Mouse (Mus musculus): ENCODE measurements around the gene Slc13a3. TPM values are rescaled to one million over a fixed set of nuclear protein-coding genes. Genes with fewer than 3 reads are reported as not detected.

Gene Slc13a3
- total RNA-seq, 2 experiments from 2014 or later, result 0.25 to 0.31 TPM

DNA sequence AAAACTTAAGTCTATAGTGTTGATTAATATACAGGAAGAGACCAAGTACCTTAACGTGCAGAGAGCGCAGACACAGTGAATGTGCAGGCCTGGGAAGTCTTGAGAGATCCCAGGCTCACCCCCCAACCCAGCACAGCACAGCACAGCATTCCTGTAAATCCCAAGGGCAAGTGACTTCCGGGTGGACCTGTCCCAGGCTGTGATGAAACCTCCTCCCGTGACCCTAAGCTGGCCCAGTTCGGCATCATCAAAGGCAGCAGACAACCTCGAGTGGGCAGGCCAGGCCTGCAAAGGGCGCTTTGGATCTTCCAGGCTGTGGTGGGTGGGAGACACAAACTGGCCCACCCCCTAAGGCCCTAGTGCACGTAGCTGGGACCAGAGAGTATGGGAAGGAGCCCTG is 9.0 kb upstream of the Slc13a3 start:
- DNase-seq, result no peak

DNA sequence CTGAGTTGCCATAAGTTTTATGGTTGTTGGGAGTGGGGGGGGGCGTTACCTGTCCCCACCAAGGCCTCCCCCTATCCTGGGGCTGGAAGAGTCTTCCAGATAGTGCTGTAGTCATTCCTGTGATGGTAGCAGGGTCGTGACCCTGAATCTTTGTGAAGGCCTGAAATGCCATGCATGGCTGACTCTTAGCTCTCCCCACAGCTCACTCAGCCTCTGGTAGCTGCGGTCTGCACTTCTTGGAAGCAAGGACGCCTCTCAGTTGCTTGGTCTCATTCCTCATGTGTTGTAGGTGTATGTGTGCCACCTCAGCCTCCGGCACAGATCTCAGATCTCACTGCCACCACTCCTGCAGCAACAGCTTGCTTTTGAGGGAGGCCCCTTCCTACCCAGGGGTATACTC is 2.8 kb upstream of the Slc13a3 start:
- DNase-seq, result no peak

GRCm38 (mm10) chr2:165475412-165475811 is 2.4 kb upstream of the Slc13a3 start:
- DNase-seq, result no peak

- DNase-seq, result no peak
Observed at GRCm38 (mm10) chr2:165471943-165472342, 1.1 kb downstream of the Slc13a3 start.

GRCm38 (mm10) chr2:165470167-165470566 is 2.9 kb downstream of the Slc13a3 start:
- DNase-seq, result peak in 1 of 2 experiments; percentile 30

GRCm38 (mm10) chr2:165467824-165468452 is 5.1 kb downstream of the Slc13a3 start:
- peak; percentile 53 to 55 for DNase-seq

DNA sequence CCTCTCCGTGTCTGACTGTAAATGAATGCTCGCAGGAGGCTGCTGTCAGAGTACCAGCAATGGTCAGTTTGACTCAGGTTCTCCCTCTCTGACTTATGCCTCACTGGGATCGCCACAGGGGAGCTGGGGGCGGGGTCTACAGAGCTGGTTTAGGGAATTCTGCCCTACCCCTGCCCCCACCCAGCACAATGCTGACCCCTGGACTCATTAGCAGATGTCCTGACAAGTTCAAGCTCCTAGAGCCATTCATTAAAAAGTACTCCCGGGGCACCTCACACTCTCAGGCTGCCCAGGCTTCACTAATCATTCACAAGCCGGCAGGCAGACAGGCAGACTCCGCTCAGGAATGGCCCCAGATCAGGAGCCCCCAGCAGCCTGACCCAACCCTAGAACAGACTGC is 13.4 kb downstream of the Slc13a3 start:
- no peak for DNase-seq

GRCm38 (mm10) chr2:165458189-165458588 is 14.8 kb downstream of the Slc13a3 start:
- no peak for DNase-seq

DNA sequence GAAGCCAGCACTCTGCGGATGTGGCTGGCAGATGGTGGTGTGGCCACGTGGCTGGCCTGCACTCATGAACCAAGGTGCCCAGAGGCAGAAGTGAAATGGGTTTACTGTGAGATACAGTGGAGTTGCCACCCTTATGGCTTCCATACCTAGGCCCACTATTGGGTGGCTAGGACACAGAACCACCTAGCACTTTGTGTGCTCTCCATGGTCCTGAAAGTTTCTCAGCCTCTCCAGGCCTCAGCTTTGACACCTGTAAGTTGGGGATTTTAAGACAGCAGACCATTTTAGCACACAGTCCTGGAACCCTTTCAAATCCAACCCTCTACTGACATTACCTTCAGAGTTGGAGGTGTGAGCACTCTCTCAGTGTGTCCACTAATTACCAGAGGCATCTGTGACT is 16.3 kb downstream of the Slc13a3 start:
- no peak for DNase-seq

GRCm38 (mm10) chr2:165452730-165453693 is 20.0 kb downstream of the Slc13a3 start:
- peak in 1 of 2 experiments; percentile 28 for DNase-seq

- DNase-seq, result peak; percentile 7 to 12
Observed at GRCm38 (mm10) chr2:165448475-165448874, 24.6 kb downstream of the Slc13a3 start.

DNA sequence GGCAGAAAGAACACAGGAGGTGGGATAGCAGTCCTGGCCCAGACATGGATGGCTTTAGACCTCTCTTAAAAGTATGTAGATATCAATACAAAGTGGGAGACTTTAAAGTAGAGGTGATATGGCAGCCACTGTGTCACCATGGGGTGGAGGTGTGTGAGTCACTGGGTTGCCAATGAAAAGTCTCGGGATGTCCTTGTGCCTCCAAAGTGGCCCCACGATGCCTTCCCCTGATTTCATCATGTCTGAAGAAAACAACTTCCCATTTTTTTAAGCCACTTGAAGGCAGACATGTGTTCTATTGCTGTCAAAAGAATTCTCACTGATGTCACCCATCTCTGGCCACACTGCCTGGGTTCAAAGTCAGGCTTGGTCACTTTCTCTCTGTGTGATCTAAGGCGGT is 28.2 kb downstream of the Slc13a3 start:
- DNase-seq, result no peak

GRCm38 (mm10) chr2:165442981-165443380 is 30.0 kb downstream of the Slc13a3 start:
- DNase-seq, result no peak

DNA sequence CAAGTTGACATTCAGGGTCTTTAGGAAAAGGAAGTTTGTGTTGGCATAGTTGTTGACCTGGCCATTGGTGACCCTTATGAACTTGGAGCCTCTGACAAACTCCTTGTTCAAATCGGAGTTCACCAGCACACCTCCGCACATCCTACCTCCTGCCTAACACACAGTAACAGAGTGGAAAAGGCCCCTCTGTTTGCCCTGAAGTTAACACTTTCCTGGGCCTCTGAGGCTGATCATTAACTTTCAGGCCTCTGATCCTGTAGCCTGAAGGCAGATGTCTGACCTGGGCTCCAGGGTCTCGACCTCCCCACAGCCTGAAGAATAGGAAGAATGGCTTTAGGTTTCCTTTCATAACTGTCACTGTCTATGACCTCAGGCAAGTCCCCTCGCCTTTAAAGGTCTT is 31.4 kb downstream of the Slc13a3 start:
- no peak for DNase-seq

- DNase-seq, result no peak
Observed at GRCm38 (mm10) chr2:165439613-165440012, 33.4 kb downstream of the Slc13a3 start.

GRCm38 (mm10) chr2:165438881-165439280 is 34.1 kb downstream of the Slc13a3 start:
- no peak for DNase-seq

- no peak for DNase-seq
Observed at GRCm38 (mm10) chr2:165428694-165429093, 44.3 kb downstream of the Slc13a3 start.

- DNase-seq, result no peak
Observed at GRCm38 (mm10) chr2:165420195-165420594, 52.8 kb downstream of the Slc13a3 start.

DNA sequence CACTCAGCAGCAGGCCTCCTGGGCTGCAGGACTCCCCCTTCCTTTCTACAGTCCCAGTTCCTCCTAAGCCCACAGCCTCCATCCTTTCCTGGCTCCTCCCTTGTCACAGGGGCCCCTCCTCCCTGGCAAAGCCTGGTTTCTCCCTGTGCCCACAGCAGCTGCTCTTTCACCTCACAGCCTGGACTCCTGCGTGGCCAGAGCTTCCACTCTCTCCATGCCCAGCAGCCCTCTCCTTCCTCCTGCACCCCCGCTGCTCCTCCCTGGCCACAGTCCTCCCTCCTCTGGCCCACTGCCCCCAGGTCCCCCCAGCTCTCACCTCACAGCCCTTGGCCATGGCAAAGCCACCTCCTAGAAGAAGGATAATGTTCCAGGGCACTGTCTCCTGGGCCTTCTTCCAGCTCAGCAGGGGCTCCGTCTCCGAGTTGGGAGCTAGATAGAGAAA is 53.3 kb downstream of the Slc13a3 start:
- DNase-seq, result no peak

DNA sequence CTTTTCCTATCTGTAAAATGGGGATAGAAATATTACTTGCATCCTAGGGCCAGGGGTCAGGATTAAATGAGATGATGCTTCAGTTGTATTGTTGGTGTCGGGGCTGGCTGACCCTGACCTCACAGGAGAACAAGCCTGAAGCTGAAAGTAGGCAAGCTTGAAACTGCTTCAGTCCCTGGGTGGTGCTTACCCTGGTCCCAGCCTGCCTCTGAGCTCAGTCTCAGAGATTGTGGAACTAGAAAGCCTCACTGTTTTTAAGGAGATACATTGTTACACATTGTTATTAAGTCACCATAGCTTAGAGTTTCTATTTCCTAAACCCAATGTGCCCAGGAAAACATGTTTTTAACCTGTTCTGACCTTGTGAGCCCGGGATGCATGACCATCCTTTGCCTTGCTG is 54.5 kb downstream of the Slc13a3 start:
- DNase-seq, result no peak

DNA sequence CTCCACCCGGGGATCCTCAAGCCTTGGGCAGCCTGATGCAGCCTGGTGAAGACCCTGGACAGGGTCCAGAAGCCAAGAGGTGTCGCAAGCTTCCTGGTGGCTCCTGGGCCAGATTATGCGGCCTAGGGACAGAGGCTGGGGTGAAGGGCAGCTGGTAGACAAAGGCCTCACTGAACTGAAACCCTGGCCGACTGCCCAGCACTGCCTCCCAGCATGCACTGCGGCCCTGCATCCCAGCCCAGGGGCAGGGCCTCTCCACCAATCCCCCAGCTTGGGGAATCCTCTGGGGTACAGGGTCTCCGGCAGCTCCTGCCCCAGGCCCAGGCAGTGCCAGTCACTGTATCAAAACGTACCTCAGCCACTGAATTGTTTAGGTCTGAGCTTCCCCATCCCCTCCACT is 55.7 kb downstream of the Slc13a3 start:
- no peak for DNase-seq

- DNase-seq, result no peak
Observed at GRCm38 (mm10) chr2:165415795-165416194, 57.2 kb downstream of the Slc13a3 start.

- DNase-seq, result no peak
Observed at GRCm38 (mm10) chr2:165415141-165415721, 57.8 kb downstream of the Slc13a3 start.
